Mouse (Mus musculus) MEL (cell line): ENCODE results near the gene Rfx2. TPM values are rescaled to one million over a fixed set of nuclear protein-coding genes. Genes with fewer than 3 reads are reported as not detected.

Source experiments
- DNase-seq: peaks from one replicate; pipeline ENCODE4 v3.0.0; 2011; ENCODE audit warnings: low read depth, low spot score
- H3K27ac ChIP-seq: 2 replicates; pipeline ENCODE4 v1.5.1; 2012; ENCODE audit warnings: low read depth, mild to moderate bottlenecking, control low read depth, low read length, moderate library complexity; ENCODE audit not compliant: control insufficient read depth
- H3K27me3 ChIP-seq, 2 experiments: fragments of 150-350 bp in 1 of 2; sonication (generic) in 1 of 2; 2 replicates each; pipeline ENCODE4 v1.6.1; 2012; ENCODE audit warnings: low read length in 2 of 2, mild to moderate bottlenecking in 2 of 2, improper control_type of control experiment in 1 of 2, moderate library complexity in 1 of 2; ENCODE audit not compliant: insufficient read depth in 2 of 2, control insufficient read depth in 1 of 2
- H3K36me3 ChIP-seq, 2 experiments: 2 replicates each; pipeline ENCODE4 v1.6.1; 2012 to 2014; ENCODE audit warnings: low read length in 2 of 2, improper control_type of control experiment in 1 of 2, inconsistent platforms in 1 of 2, mild to moderate bottlenecking in 1 of 2; ENCODE audit not compliant: insufficient read depth in 2 of 2, control insufficient read depth in 1 of 2
- H3K4me1 ChIP-seq, 2 experiments: fragments of 150-350 bp in 1 of 2; sonication (generic) in 1 of 2; 2 replicates each; pipeline ENCODE4 v1.6.1; 2012; ENCODE audit warnings: low read length in 2 of 2, improper control_type of control experiment in 1 of 2, mild to moderate bottlenecking in 1 of 2; ENCODE audit not compliant: insufficient read depth in 2 of 2, control insufficient read depth in 1 of 2
- H3K4me3 ChIP-seq, 2 experiments: fragments of 150-350 bp in 1 of 2; sonication (generic) in 1 of 2; 2 replicates each; pipeline ENCODE4 v1.5.1; 2012; ENCODE audit warnings: low read depth in 2 of 2, low read length in 2 of 2, mild to moderate bottlenecking in 2 of 2, moderate library complexity in 2 of 2, control low read depth in 1 of 2, improper control_type of control experiment in 1 of 2; ENCODE audit not compliant: control insufficient read depth in 1 of 2, insufficient read depth in 1 of 2
- H3K79me2 ChIP-seq: 2 replicates; pipeline ENCODE4 v1.6.1; 2012; ENCODE audit warnings: mild to moderate bottlenecking, low read length, moderate library complexity; ENCODE audit not compliant: control insufficient read depth, poor library complexity, insufficient read depth
- H3K9ac ChIP-seq: 2 replicates; pipeline ENCODE4 v1.6.1; 2012; ENCODE audit warnings: low read depth, mild to moderate bottlenecking, control low read depth, low read length, moderate library complexity; ENCODE audit not compliant: control insufficient read depth, poor library complexity, severe bottlenecking
- H3K9me3 ChIP-seq: fragments of 150-350 bp; sonication (generic); replicated peaks from 2 replicates; pipeline ENCODE4 v1.6.1; 2012; ENCODE audit warnings: mild to moderate bottlenecking, low read length, improper control_type of control experiment, moderate library complexity; ENCODE audit not compliant: insufficient read depth
- BHLHE40 ChIP-seq: IDR thresholded peaks from 2 replicates; pipeline ENCODE4 v1.6.1; 2012; ENCODE audit warnings: low read depth, mild to moderate bottlenecking, inconsistent platforms, low read length, improper control_type of control experiment, borderline replicate concordance
- ELF1 ChIP-seq: IDR thresholded peaks from 2 replicates; pipeline ENCODE4 v1.6.1; 2014; ENCODE audit warnings: low read depth, mild to moderate bottlenecking, inconsistent platforms, low read length, improper control_type of control experiment, moderate library complexity
- EP300 ChIP-seq, 2 experiments: IDR thresholded peaks; 2 replicates each; pipeline ENCODE4 v1.6.1; 2011; ENCODE audit warnings: improper control_type of control experiment in 2 of 2, low read length in 2 of 2, low read depth in 1 of 2, mild to moderate bottlenecking in 1 of 2
- ETS1 ChIP-seq: IDR thresholded peaks from 2 replicates; pipeline ENCODE4 v1.6.1; 2012; ENCODE audit warnings: low read depth, mild to moderate bottlenecking, inconsistent platforms, low read length, improper control_type of control experiment, moderate library complexity
- GATA1 ChIP-seq: IDR thresholded peaks from 2 replicates; pipeline ENCODE4 v1.6.1; 2011; ENCODE audit warnings: low read depth, low read length, improper control_type of control experiment
- MAX ChIP-seq: IDR thresholded peaks from 2 replicates; pipeline ENCODE4 v1.6.1; 2011; ENCODE audit warnings: low read length, improper control_type of control experiment
- MAZ ChIP-seq: IDR thresholded peaks from 2 replicates; pipeline ENCODE4 v1.6.1; 2012; ENCODE audit warnings: low read depth, mild to moderate bottlenecking, inconsistent platforms, low read length, improper control_type of control experiment
- MXI1 ChIP-seq: IDR thresholded peaks from 2 replicates; pipeline ENCODE4 v1.6.1; 2011; ENCODE audit warnings: mild to moderate bottlenecking, low read depth, low read length, improper control_type of control experiment
- MYC ChIP-seq: IDR thresholded peaks from 2 replicates; pipeline ENCODE4 v1.6.1; 2011; ENCODE audit warnings: low read depth, mild to moderate bottlenecking, low read length, improper control_type of control experiment, moderate library complexity
- NELFE ChIP-seq: IDR thresholded peaks from 2 replicates; pipeline ENCODE4 v1.6.1; 2011; ENCODE audit warnings: low read depth, low read length, improper control_type of control experiment
- NRF1 ChIP-seq: IDR thresholded peaks from 2 replicates; pipeline ENCODE4 v1.6.1; 2014; ENCODE audit warnings: low read depth, mild to moderate bottlenecking, inconsistent platforms, low read length, improper control_type of control experiment, moderate library complexity; ENCODE audit not compliant: poor library complexity, insufficient read depth, severe bottlenecking
- POLR2AphosphoS2 ChIP-seq: IDR thresholded peaks from 2 replicates; pipeline ENCODE4 v1.6.1; 2011; ENCODE audit warnings: low read length, improper control_type of control experiment
- POLR2AphosphoS5 ChIP-seq: IDR thresholded peaks from 2 replicates; pipeline ENCODE4 v1.6.1; 2012; ENCODE audit warnings: low read depth, borderline replicate concordance, mild to moderate bottlenecking, inconsistent platforms, low read length, moderate library complexity, mixed read lengths
- RCOR1 ChIP-seq: IDR thresholded peaks from 2 replicates; pipeline ENCODE4 v1.6.1; 2012; ENCODE audit warnings: low read depth, mild to moderate bottlenecking, inconsistent platforms, low read length, improper control_type of control experiment
- SIN3A ChIP-seq: IDR thresholded peaks from 2 replicates; pipeline ENCODE4 v1.6.1; 2012; ENCODE audit warnings: low read length, improper control_type of control experiment, inconsistent platforms
- TBP ChIP-seq: IDR thresholded peaks from 2 replicates; pipeline ENCODE4 v1.8.0; 2011; ENCODE audit warnings: low read depth, low read length, improper control_type of control experiment
- UBTF ChIP-seq: IDR thresholded peaks from 2 replicates; pipeline ENCODE4 v1.6.1; 2012; ENCODE audit warnings: low read depth, mild to moderate bottlenecking, inconsistent platforms, low read length, improper control_type of control experiment, moderate library complexity, borderline replicate concordance; ENCODE audit not compliant: insufficient read depth
- ZC3H11A ChIP-seq: IDR thresholded peaks from 2 replicates; pipeline ENCODE4 v1.6.1; 2012; ENCODE audit warnings: low read depth, mild to moderate bottlenecking, inconsistent platforms, low read length, improper control_type of control experiment
- ZKSCAN1 ChIP-seq: IDR thresholded peaks from 2 replicates; pipeline ENCODE4 v1.6.1; 2012; ENCODE audit warnings: low read depth, mild to moderate bottlenecking, inconsistent platforms, low read length, improper control_type of control experiment, moderate library complexity
- ZMIZ1 ChIP-seq: IDR thresholded peaks from 2 replicates; pipeline ENCODE4 v1.6.1; 2012; ENCODE audit warnings: low read depth, mild to moderate bottlenecking, inconsistent platforms, low read length, improper control_type of control experiment, moderate library complexity
- ZNF384 ChIP-seq: IDR thresholded peaks from 2 replicates; pipeline ENCODE4 v1.6.1; 2012; ENCODE audit warnings: low read depth, mild to moderate bottlenecking, inconsistent platforms, low read length, improper control_type of control experiment
- polyA plus RNA-seq, 2 experiments: library from polyadenylated mRNA; stranded (reverse) in 1 of 2; unstranded in 1 of 2; fragments of >175 nt in 1 of 2; fragments of >200 nt in 1 of 2; gene quantifications; 2 replicates each; pipeline versions ENCODE4 v1.2.1 to v1.2.4; 2012; ENCODE audit warnings: low replicate concordance in 2 of 2, low read depth in 1 of 2; ENCODE audit not compliant: insufficient read length in 2 of 2, insufficient read depth in 1 of 2, missing spikeins in 1 of 2
- total RNA-seq: library from RNA; depleted of rRNA; stranded (reverse); fragments of 300-350 nt; gene quantifications from 2 replicates; pipeline ENCODE4 v1.2.3, GENCODE M21; 2012

Rfx2 gene
- total and polyA plus RNA-seq, 3 experiments = 7.5 to 29.2 TPM; not detected in 1

- TF ChIP-seq ELF1 = 0 out of 2 replicates have a peak, but pooled peaks have one; percentile 58
- TF ChIP-seq ETS1 = no peak; the same call in 1 of the 2 replicates
- TF ChIP-seq NELFE = no peak
These were observed 451 bp upstream of the Rfx2 start (continued) for GRCm38 (mm10) chr17:56831111-56831816.

GRCm38 (mm10) chr17:56829795-56830194 is 1.0 kb downstream of the Rfx2 start:
- peaks cover 17% of the 10 kb centered on the region for H3K79me2 ChIP-seq
- TF ChIP-seq SIN3A = peak; percentile 34; the same call in 1 of the 2 replicates
- peak; percentile 63 for TF ChIP-seq NRF1
- no peak for TF ChIP-seq ZKSCAN1
- TF ChIP-seq ZMIZ1 = no peak
- no peak for TF ChIP-seq MAX
- peak; percentile 56 for DNase-seq
- peaks cover 0 to 45% of the 10 kb centered on the region in 2 experiments; a peak in 2 of 4 replicates for H3K4me1 ChIP-seq
- H3K9ac ChIP-seq = peak overlapping the region; percentile 72
- no peaks in the 10 kb centered on the region for H3K9me3 ChIP-seq
- peak overlapping the region; percentile 60 for H3K27ac ChIP-seq
- peaks cover 0 to 30% of the 10 kb centered on the region in 2 experiments; a peak in 2 of 4 replicates for H3K36me3 ChIP-seq
- H3K27me3 ChIP-seq = no peaks in the 10 kb centered on the region
- H3K4me3 ChIP-seq = peak overlapping the region; percentile 67 to 75

GRCm38 (mm10) chr17:56829171-56829570 is 1.6 kb downstream of the Rfx2 start:
- TF ChIP-seq POLR2AphosphoS2 (no peak), GATA1 (no peak), EP300 (IDR thresholded peaks at IDR 0.05; ENCODE audit: low read depth in 1 of 2, low read length in 2 of 2) (no peak), TBP (no peak), ZNF384 (no peak), ZC3H11A (no peak), RCOR1 (no peak), MXI1 (peak; percentile 59; the same call in 1 of the 2 replicates), BHLHE40 (peak; percentile 93), MAZ (peak; percentile 55; the same call in 1 of the 2 replicates), MAX (peak; percentile 58; the same call in 1 of the 2 replicates), ETS1 (0 out of 2 replicates have a peak, but pooled peaks have one; percentile 10), UBTF (no peak), MYC (0 out of 2 replicates have a peak, but pooled peaks have one; percentile 21), POLR2AphosphoS5 (no peak), ZMIZ1 (no peak)
- H3K36me3 ChIP-seq = peaks cover 0 to 30% of the 10 kb centered on the region in 2 experiments; a peak in 2 of 4 replicates
- peak; percentile 50 for DNase-seq
- no peaks in the 10 kb centered on the region for H3K9me3 ChIP-seq
- H3K27me3 ChIP-seq = no peaks in the 10 kb centered on the region
- peaks cover 17% of the 10 kb centered on the region for H3K79me2 ChIP-seq
- peaks cover 0 to 45% of the 10 kb centered on the region in 2 experiments; a peak in 2 of 4 replicates for H3K4me1 ChIP-seq
- peak overlapping the region; percentile 72 for H3K9ac ChIP-seq
- peak overlapping the region; percentile 67 to 75 for H3K4me3 ChIP-seq
- peak overlapping the region; percentile 60 for H3K27ac ChIP-seq
